Mouse (Mus musculus): ENCODE measurements around the gene Plek. TPM values are rescaled to one million over a fixed set of nuclear protein-coding genes. Genes with fewer than 3 reads are reported as not detected.

The Plek gene
- polyA plus RNA-seq, 1 experiment from 2014 or later: 4.3 TPM

DNA sequence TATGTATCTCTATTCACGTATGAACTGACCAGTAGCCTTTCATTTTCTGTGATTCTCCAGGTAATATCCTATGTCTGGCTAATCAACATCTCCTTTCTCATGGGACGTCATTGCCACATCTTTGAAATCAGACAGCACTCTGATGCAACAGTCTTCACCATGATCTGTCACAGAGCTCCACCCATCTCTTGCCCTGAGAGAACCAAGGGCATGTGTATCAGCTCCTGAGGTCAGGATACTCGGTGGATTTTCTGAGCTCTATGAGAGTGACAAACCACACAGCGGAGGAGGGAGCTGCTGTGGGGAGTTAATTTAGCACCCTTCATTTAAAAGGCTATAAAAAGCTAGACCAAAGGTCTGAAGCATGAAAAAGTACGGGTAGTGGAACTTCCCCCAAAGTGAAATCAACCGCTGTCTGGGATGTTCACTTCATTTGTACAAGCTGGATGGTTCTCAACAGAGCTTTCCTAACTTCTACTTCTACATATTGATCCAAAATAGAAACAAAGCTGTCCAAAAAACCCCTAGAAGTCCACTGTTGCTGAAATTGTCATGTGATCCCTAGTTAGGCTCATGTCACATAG lies 64.3 kb downstream of the Plek start:
- H3K4me1 ChIP-seq (ENCODE audit: control insufficient read depth, insufficient read depth, low read length): no peaks in the 10 kb centered on the region
- 85% methylated on average over 6 of the region's 6 CpGs for WGBS

DNA sequence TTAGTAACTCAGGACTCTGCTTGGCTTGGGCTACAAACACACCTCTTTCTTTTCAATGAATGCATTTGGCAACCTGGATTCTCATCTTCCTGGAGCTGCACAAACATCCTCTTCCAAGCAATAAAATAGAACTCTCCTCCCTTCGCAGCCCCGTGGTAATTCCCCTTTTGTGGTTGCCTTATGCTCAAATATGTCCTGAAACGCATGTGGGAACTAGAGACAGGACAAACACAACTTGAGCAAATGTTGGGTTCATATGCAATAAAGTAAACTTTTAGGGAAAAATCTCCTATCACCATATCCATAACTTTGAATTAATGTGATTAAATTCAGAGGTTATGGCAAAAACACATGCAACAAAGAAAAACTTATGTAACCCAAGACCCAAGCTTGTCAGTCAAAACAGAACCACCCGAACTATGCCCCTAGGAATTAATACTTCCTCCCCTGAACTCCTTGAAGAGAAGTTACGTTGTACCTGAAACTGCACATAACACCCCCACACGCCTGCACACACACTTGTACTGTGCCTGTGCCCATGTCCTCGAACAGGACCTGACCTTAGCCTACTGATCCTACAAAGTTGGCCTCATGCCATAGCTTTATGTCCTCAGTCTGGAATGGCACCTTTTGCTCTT lies 65.5 kb downstream of the Plek start:
- H3K36me3 ChIP-seq (ENCODE audit: control insufficient read depth, insufficient read depth, low read length): peaks cover 6% of the 10 kb centered on the region
- WGBS: 88% methylated on average over 7 of the region's 7 CpGs
- no peaks in the 10 kb centered on the region for H3K9me3 ChIP-seq (replicated peaks; ENCODE audit: control insufficient read depth, low read length, poor library complexity, severe bottlenecking)

More for the DNA sequence above, 64.3 kb downstream of the Plek start:
- peaks cover 6% of the 10 kb centered on the region for H3K36me3 ChIP-seq (ENCODE audit: control insufficient read depth, insufficient read depth, low read length)
- no peak overlapping the region for H3K9ac ChIP-seq (ENCODE audit: low read depth, low read length)
- H3K4me2 ChIP-seq (ENCODE audit: low read length): no peak overlapping the region
- no peaks in the 10 kb centered on the region for H3K9me3 ChIP-seq (replicated peaks; ENCODE audit: control insufficient read depth, low read length, poor library complexity, severe bottlenecking)
- no peak overlapping the region for H3K27ac ChIP-seq (ENCODE audit: low read length)
- no peak overlapping the region for H3K4me3 ChIP-seq (ENCODE audit: low read depth, low read length)
- ATAC-seq: no peak
- no peaks in the 10 kb centered on the region for H3K27me3 ChIP-seq (ENCODE audit: control insufficient read depth, insufficient read depth, low read depth, low read length)

DNA sequence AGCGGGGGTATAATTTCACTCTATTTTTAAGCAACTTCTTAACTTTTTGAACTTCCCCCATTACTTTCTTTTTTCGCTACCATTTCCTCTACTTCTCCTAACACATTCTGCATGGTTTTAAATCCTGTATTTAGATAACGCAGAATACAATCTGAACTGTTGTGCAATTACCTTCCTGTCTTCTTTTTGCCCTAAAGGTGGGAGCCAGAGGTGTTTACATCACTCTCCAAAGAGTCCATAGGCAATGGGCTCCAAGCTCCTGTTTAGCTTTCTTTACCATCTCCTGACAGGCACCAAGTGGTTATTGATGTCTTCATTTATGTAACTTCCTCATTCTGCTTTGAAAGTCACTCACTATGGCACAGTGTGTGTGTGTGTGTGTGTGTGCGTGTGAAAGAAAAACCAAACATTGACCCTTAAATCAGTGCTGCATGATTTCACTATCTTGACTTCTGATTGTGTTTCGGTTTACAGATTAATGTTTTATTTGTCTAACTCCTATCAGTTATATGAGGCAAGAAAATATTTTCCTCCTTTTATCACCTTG lies 73.9 kb downstream of the Plek start:
- no peak overlapping the region for H3K27ac ChIP-seq (ENCODE audit: low read length)
- H3K4me2 ChIP-seq (ENCODE audit: low read length): no peak overlapping the region
- WGBS: 92% methylated on average over 5 of the region's 5 CpGs
- H3K27me3 ChIP-seq (ENCODE audit: control insufficient read depth, insufficient read depth, low read depth, low read length): no peaks in the 10 kb centered on the region
- H3K36me3 ChIP-seq (ENCODE audit: control insufficient read depth, insufficient read depth, low read length): no peaks in the 10 kb centered on the region
- ATAC-seq: no peak
- no peaks in the 10 kb centered on the region for H3K4me1 ChIP-seq (ENCODE audit: control insufficient read depth, insufficient read depth, low read length)
- H3K4me3 ChIP-seq (ENCODE audit: low read depth, low read length): no peak overlapping the region
- H3K9me3 ChIP-seq (replicated peaks; ENCODE audit: control insufficient read depth, low read length, poor library complexity, severe bottlenecking): no peaks in the 10 kb centered on the region
- no peak overlapping the region for H3K9ac ChIP-seq (ENCODE audit: low read depth, low read length)

More for the DNA sequence above, 65.5 kb downstream of the Plek start:
- Histone ChIP-seq H3K27ac (ENCODE audit: low read length) (no peak overlapping the region), H3K27me3 (ENCODE audit: control insufficient read depth, insufficient read depth, low read depth, low read length) (no peaks in the 10 kb centered on the region), H3K4me2 (ENCODE audit: low read length) (no peak overlapping the region), H3K9ac (ENCODE audit: low read depth, low read length) (no peak overlapping the region), H3K4me3 (ENCODE audit: low read depth, low read length) (no peak overlapping the region), H3K4me1 (ENCODE audit: control insufficient read depth, insufficient read depth, low read length) (no peaks in the 10 kb centered on the region)
- ATAC-seq: no peak

- no peak for ATAC-seq
- WGBS: 69% methylated on average over 2 of the region's 2 CpGs
- Histone ChIP-seq H3K27me3 (ENCODE audit: control insufficient read depth, insufficient read depth, low read depth, low read length) (no peaks in the 10 kb centered on the region), H3K4me2 (ENCODE audit: low read length) (no peak overlapping the region), H3K36me3 (ENCODE audit: control insufficient read depth, insufficient read depth, low read length) (no peaks in the 10 kb centered on the region), H3K4me3 (ENCODE audit: low read depth, low read length) (no peak overlapping the region), H3K9me3 (replicated peaks; ENCODE audit: control insufficient read depth, low read length, poor library complexity, severe bottlenecking) (no peaks in the 10 kb centered on the region), H3K27ac (ENCODE audit: low read length) (no peak overlapping the region), H3K9ac (ENCODE audit: low read depth, low read length) (no peak overlapping the region), H3K4me1 (ENCODE audit: control insufficient read depth, insufficient read depth, low read length) (no peaks in the 10 kb centered on the region)
Measured at GRCm38 (mm10) chr11:16977611-16978010, 74.6 kb downstream of the Plek start.

GRCm38 (mm10) chr11:16976937-16977336 lies 75.2 kb downstream of the Plek start:
- 90% methylated on average over 4 of the region's 4 CpGs for WGBS
- Histone ChIP-seq H3K9me3 (replicated peaks; ENCODE audit: control insufficient read depth, low read length, poor library complexity, severe bottlenecking) (no peaks in the 10 kb centered on the region), H3K4me1 (ENCODE audit: control insufficient read depth, insufficient read depth, low read length) (no peaks in the 10 kb centered on the region), H3K9ac (ENCODE audit: low read depth, low read length) (no peak overlapping the region), H3K27ac (ENCODE audit: low read length) (no peak overlapping the region), H3K4me2 (ENCODE audit: low read length) (no peak overlapping the region), H3K27me3 (ENCODE audit: control insufficient read depth, insufficient read depth, low read depth, low read length) (no peaks in the 10 kb centered on the region), H3K36me3 (ENCODE audit: control insufficient read depth, insufficient read depth, low read length) (no peaks in the 10 kb centered on the region), H3K4me3 (ENCODE audit: low read depth, low read length) (no peak overlapping the region)
- no peak for ATAC-seq

- no peaks in the 10 kb centered on the region for H3K27me3 ChIP-seq (ENCODE audit: control insufficient read depth, insufficient read depth, low read depth, low read length)
- H3K4me3 ChIP-seq (ENCODE audit: low read depth, low read length): no peak overlapping the region
- no peak overlapping the region for H3K27ac ChIP-seq (ENCODE audit: low read length)
- H3K4me1 ChIP-seq (ENCODE audit: control insufficient read depth, insufficient read depth, low read length): no peaks in the 10 kb centered on the region
- no peak overlapping the region for H3K4me2 ChIP-seq (ENCODE audit: low read length)
- H3K9ac ChIP-seq (ENCODE audit: low read depth, low read length): no peak overlapping the region
- H3K9me3 ChIP-seq (replicated peaks; ENCODE audit: control insufficient read depth, low read length, poor library complexity, severe bottlenecking): no peaks in the 10 kb centered on the region
- WGBS: 95% methylated on average over 1 of the region's 1 CpGs
- no peak for ATAC-seq
- H3K36me3 ChIP-seq (ENCODE audit: control insufficient read depth, insufficient read depth, low read length): no peaks in the 10 kb centered on the region
Measured at GRCm38 (mm10) chr11:16973086-16973485, 79.1 kb downstream of the Plek start.

DNA sequence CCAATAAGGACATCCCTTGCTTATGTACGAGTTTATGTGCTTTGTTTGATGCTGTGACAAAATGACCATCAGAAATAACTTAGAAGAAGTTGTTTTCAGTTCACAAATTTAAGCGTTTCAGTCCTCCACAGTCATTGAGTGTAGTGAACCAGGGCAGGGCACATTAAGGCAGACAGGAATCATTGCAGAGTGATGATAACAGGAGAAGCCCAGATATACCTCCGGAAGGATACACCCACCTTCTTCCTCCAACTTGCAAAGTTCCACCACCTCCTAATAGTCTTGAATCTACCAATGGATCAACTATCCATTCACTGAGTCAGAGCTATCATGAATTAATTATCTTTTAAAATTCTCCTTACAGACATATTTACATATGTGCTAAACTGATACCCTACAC lies 80.2 kb downstream of the Plek start:
- WGBS: 90% methylated on average over 3 of the region's 3 CpGs
- ATAC-seq: no peak
- Histone ChIP-seq H3K9me3 (replicated peaks; ENCODE audit: control insufficient read depth, low read length, poor library complexity, severe bottlenecking) (no peaks in the 10 kb centered on the region), H3K9ac (ENCODE audit: low read depth, low read length) (no peak overlapping the region), H3K27ac (ENCODE audit: low read length) (no peak overlapping the region), H3K4me2 (ENCODE audit: low read length) (no peak overlapping the region), H3K4me3 (ENCODE audit: low read depth, low read length) (no peak overlapping the region), H3K36me3 (ENCODE audit: control insufficient read depth, insufficient read depth, low read length) (no peaks in the 10 kb centered on the region), H3K4me1 (ENCODE audit: control insufficient read depth, insufficient read depth, low read length) (no peaks in the 10 kb centered on the region), H3K27me3 (ENCODE audit: control insufficient read depth, insufficient read depth, low read depth, low read length) (no peaks in the 10 kb centered on the region)

- Histone ChIP-seq H3K4me1 (ENCODE audit: control insufficient read depth, insufficient read depth, low read length) (no peaks in the 10 kb centered on the region), H3K27ac (ENCODE audit: low read length) (no peak overlapping the region), H3K4me2 (ENCODE audit: low read length) (no peak overlapping the region), H3K4me3 (ENCODE audit: low read depth, low read length) (no peak overlapping the region), H3K27me3 (ENCODE audit: control insufficient read depth, insufficient read depth, low read depth, low read length) (no peaks in the 10 kb centered on the region), H3K9ac (ENCODE audit: low read depth, low read length) (no peak overlapping the region), H3K36me3 (ENCODE audit: control insufficient read depth, insufficient read depth, low read length) (no peaks in the 10 kb centered on the region), H3K9me3 (replicated peaks; ENCODE audit: control insufficient read depth, low read length, poor library complexity, severe bottlenecking) (no peaks in the 10 kb centered on the region)
- 84% methylated on average over 2 of the region's 2 CpGs for WGBS
- ATAC-seq: no peak
Measured at GRCm38 (mm10) chr11:16969650-16970049, 82.5 kb downstream of the Plek start.

- WGBS: 39% methylated on average over 2 of the region's 2 CpGs
Measured at GRCm38 (mm10) chr11:16967806-16968205, 84.4 kb downstream of the Plek start.

More at GRCm38 (mm10) chr11:16967806-16968205, 84.4 kb downstream of the Plek start:
- H3K9ac ChIP-seq (ENCODE audit: low read depth, low read length): no peak overlapping the region
- H3K36me3 ChIP-seq (ENCODE audit: control insufficient read depth, insufficient read depth, low read length): no peaks in the 10 kb centered on the region
- no peaks in the 10 kb centered on the region for H3K4me1 ChIP-seq (ENCODE audit: control insufficient read depth, insufficient read depth, low read length)
- H3K9me3 ChIP-seq (replicated peaks; ENCODE audit: control insufficient read depth, low read length, poor library complexity, severe bottlenecking): no peaks in the 10 kb centered on the region
- no peak overlapping the region for H3K4me2 ChIP-seq (ENCODE audit: low read length)
- ATAC-seq: no peak
- no peak overlapping the region for H3K27ac ChIP-seq (ENCODE audit: low read length)
- no peak overlapping the region for H3K4me3 ChIP-seq (ENCODE audit: low read depth, low read length)
- H3K27me3 ChIP-seq (ENCODE audit: control insufficient read depth, insufficient read depth, low read depth, low read length): no peaks in the 10 kb centered on the region

All from midbrain, embryonic 16.5 days (tissue).